Mouse (Mus musculus): Measurements from ENCODE around the gene Gpr176. TPM values are rescaled to one million over a fixed set of nuclear protein-coding genes. Genes with fewer than 3 reads are reported as not detected.
"Not testable (repeated sequence)": the region's sequence is repeated elsewhere in the genome, so short reads cannot be mapped to it uniquely, and the experiment has no call there.

Gpr176 gene
- polyA plus RNA-seq, 2 experiments from 2014 or later = 0.11 TPM; not detected in 1

- no peak for ATAC-seq
These were observed 74.6 kb downstream of the Gpr176 start for GRCm38 (mm10) chr2:118298601-118299000.

DNA sequence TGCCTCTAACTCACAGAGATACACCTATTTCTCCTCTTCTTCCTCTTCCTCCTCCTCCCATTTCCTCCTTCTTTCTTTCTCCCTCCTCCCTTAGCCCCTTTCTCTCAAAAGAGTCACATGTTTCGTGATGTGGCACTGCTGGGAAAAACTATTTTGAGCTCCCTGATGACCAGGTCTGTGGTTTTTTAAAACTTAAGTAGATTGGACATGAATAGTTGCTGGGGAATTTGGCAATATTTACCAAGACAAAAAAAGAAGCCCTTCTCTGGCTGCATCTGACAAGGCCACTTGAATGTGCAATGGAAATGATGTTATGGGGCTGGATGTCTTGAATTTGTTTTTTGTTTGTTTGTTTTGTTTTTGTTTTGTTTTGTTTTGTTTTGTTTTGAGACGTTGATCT, 75.3 kb downstream of the Gpr176 start:
- ATAC-seq = no peak

GRCm38 (mm10) chr2:118295505-118295904, 77.7 kb downstream of the Gpr176 start:
- no peak for ATAC-seq

- ATAC-seq = no peak
These were observed 79.6 kb downstream of the Gpr176 start for GRCm38 (mm10) chr2:118293583-118293982.

- not testable (repeated sequence) for ATAC-seq
These were observed 84.2 kb downstream of the Gpr176 start for GRCm38 (mm10) chr2:118289066-118289460.

- ATAC-seq = no peak
These were observed 84.7 kb downstream of the Gpr176 start for GRCm38 (mm10) chr2:118288326-118289065.

- no peak for ATAC-seq
These were observed 85.5 kb downstream of the Gpr176 start for GRCm38 (mm10) chr2:118287678-118288077.

- no peak for ATAC-seq
These were observed 90.8 kb downstream of the Gpr176 start for GRCm38 (mm10) chr2:118282467-118282866.

DNA sequence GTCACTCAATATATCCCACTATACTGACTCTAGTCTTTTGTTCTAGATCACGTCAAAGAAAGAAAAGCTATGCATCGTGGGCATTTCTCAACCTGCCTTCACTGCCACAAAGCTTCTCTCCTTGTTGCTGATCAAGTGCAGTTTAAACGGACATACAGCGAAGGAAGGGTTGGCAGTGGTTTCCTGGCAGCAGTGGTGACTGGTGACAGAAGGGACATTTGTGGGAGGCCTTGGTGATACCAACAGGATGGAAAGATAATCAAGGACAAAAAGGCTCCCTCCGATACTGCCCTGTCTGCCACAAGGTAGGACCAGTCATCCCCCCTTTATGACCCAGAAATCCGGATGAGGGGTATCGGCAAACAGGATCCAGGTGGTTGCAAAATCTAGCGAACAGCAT, 95.0 kb downstream of the Gpr176 start:
- no peak for ATAC-seq

DNA sequence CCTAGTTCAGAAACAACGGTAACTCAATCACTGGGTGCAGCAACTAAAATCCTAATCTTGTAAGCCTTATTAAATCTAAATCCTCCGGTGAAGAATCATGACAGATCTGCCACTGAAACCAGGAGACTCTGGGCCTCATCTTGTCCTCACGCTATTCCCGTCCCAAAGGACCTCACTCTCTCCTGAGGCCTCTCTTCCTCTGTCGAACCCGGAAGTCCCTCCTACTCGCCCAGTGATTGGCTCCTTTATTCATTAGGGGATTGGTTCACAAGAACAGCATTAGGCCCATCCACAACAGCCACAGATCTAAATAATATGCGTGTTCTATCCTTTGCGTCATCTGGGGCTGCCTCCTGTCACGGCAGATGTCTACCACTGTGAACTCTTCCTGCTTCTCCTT, 101.6 kb downstream of the Gpr176 start:
- no peak for ATAC-seq

DNA sequence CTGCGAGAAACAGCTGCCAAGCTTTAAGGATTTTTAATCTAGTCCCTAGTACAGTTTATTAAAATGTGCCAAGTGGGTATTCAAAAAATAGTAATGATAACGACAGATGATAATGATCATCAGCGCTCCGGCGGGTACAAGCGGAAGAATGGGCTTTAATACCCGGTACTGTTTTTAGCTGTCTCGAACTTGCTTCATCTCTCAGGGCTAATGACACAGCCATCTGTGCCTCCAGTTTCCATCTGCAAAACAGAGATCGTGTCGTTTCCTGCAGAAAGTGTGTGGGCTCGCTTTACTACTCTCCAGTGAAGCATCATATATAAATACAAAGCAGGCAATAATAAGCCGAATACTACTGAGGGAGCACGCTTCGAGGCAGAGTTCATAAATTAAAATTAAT, 103.0 kb downstream of the Gpr176 start:
- ATAC-seq = no peak

DNA sequence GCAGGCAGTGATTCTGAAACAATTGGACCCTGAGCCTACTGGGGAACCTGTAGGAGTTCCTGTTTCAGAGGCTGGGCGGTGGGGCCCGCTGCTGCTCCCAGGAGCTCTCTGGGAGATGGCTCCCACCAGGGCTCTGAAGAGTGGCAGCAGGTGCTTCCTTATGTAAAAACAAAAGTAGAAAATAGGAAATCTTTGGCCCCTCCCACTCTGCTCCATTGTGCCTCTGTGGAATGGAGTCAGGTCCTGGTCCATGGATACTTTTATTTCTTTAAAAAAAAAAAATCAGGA, 109.4 kb downstream of the Gpr176 start:
- ATAC-seq = no peak

DNA sequence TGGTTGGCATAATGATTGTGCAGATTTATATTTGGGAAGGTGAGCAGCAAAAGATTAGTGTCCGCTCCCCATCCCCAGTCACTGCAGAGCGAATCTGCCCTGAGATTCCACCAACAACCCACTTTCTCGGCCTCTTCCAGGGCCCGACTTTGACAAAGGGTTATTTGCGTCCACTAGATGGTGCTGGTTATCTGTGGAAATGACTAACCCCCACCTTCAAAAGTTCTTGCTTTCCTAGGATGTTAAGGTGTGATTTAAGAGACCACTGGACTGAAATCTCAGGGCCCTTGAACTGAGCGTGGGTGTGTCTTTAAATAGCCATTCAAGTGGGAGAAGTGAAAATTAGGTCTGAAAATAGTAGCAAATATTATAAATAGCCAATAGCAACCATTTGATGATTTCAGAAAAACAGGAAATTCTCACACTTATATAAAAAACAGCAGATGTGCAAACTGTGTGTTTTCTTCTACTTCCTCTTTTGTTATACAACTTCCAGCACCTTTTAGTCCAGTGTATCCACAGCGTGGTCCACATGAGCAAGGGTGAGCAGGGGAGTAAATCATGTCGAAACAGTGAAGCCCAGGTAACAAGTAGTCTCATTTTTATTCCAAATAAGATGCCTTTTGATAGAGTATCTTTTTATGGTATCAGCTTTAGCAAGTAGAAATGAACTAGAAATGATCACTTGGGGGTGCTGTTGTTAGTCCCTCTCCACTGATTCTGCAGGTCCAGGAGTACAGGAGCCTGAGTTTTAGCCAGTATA, 109.9 kb downstream of the Gpr176 start:
- no peak for ATAC-seq

DNA sequence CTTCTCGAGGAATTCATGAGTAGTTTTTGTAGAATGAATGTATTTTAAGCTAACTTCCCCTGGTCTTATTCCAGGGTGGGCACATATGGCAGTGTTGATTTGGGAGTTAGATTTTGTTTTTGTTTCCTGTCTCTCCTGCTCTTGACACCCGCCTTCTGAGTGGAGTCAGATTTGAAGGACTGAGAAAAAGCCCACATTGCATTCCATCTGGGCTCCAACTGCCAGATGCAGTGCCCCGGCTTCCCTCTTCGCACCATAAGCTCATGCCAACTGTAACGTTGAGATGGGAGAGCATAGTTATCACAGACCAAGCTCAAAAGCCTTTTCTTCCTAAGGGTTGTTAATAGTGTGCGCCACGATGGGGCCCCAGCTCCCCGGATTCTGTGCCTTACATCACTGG, 110.5 kb downstream of the Gpr176 start:
- ATAC-seq = no peak

DNA sequence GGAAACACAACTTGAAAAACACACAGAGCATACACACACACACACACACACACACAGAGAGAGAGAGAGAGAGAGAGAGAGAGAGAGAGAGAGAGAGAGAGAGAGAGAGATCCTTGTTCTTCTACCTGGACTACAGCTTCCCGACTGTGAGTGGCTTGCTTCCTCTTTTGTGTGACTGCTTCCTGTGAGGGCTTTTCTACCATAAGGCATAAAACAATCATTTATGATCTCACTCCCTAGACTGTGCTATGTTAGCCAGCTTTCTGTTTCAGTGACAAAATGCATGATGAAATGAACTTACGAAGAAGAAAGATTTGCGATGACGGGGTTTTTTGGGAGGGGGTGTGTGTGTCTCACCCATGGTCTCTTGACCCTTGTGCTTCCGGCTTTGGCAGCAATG, 113.5 kb downstream of the Gpr176 start:
- ATAC-seq = no peak

- peak; percentile 27 for ATAC-seq
These were observed 116.1 kb downstream of the Gpr176 start for GRCm38 (mm10) chr2:118257094-118257493.

- ATAC-seq = peak; percentile 97
These were observed 116.6 kb downstream of the Gpr176 start, which contains the start of gene Fsip1 for GRCm38 (mm10) chr2:118256621-118257053. Gene Fsip1, minus strand, starts transcription at chr2:118256966.

GRCm38 (mm10) chr2:118254516-118254915, 118.7 kb downstream of the Gpr176 start:
- ATAC-seq = no peak

GRCm38 (mm10) chr2:118248966-118249365, 124.3 kb downstream of the Gpr176 start:
- ATAC-seq = no peak

- no peak for ATAC-seq
These were observed 125.2 kb downstream of the Gpr176 start for GRCm38 (mm10) chr2:118248016-118248415.

- ATAC-seq = no peak
These were observed 127.3 kb downstream of the Gpr176 start for GRCm38 (mm10) chr2:118245914-118246313.

DNA sequence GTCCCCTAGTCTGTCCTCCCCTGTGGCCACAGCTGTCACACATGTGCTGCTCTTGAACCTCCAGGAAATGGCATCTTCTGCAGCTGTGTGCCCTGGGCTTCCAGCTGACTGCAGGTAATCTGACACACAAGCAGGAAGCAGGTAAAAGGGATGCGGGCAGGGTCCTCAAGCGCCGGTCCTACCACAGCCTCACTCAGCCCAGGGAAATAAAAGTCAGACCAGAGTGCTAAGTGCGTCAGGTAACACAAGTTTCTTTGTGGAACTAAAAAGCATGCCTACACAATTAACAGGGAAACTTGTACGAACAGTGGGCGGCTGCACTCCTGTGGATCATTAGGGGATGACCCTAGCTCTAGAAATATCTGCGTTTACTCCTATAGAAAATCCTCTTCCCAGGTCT, 137.0 kb downstream of the Gpr176 start:
- ATAC-seq = no peak

DNA sequence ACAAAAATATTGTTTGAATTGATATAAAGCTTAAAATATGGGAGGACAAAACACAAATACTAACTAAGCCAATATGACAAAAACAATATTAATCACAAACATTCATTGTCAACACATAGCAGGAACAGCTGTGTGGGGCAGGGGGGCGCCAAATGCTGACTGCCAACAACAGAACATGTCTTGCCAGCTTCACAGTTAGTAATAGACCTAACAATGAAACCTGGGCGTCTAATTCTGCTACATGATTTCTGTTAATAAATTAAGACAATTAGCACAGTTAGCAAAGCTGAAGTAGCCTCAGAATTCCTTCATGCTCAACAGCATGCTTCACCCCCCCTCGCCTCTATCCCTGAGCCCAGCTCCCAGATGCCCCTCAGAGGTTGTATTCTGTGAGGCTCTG, 137.6 kb downstream of the Gpr176 start:
- ATAC-seq = no peak

DNA sequence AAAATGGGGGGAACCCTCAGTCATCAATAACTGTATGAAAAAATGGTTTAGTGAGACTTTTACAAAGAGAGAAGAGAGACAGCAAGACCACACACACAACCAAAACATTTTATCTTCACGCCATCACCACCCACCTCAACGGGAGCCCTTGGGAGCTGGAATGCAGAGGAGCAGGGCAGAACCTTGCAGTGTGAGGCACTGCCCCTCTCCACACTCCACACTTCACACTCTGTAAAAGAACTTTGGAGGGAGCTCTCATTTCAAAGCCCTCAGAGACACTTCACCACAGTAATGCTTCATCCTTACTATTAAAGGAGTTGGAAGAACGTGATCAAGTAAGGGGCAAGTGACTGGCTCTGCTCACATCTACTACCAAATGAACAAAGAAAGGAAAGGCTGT, 142.7 kb downstream of the Gpr176 start:
- ATAC-seq = no peak

All from activated CD4-positive, CD25-positive, alpha-beta regulatory T cell, adult 4 months (primary cell).